Mouse (Mus musculus) kidney, embryonic 16.5 days (tissue): ENCODE results near the gene Olfr983. TPM values are rescaled to one million over a fixed set of nuclear protein-coding genes. Genes with fewer than 3 reads are reported as not detected.

ENCODE experiments used
- ATAC-seq: fragments of 200-750 bp; cut with Nextera tagmentation; 2 replicates; pipeline ENCODE4 v1.8.0; 2017; ENCODE audit warnings: moderate TSS enrichment; ENCODE audit not compliant: low FRiP score, low TSS enrichment
- H3K27ac ChIP-seq: fragments of 300-500 bp; sonication (generic); 2 replicates; pipeline ENCODE4 v1.5.1; 2014; ENCODE audit warnings: low read length
- H3K27me3 ChIP-seq: fragments of 300-500 bp; sonication (generic); 2 replicates; pipeline ENCODE4 v1.6.1; 2014; ENCODE audit warnings: low read length, control low read depth, mixed read lengths; ENCODE audit not compliant: insufficient read depth
- H3K36me3 ChIP-seq: fragments of 300-500 bp; sonication (generic); 2 replicates; pipeline ENCODE4 v1.6.1; 2014; ENCODE audit warnings: low read length, control low read depth, mixed read lengths; ENCODE audit not compliant: insufficient read depth
- H3K4me1 ChIP-seq: fragments of 300-500 bp; sonication (generic); 2 replicates; pipeline ENCODE4 v1.6.1; 2014; ENCODE audit warnings: low read length, control low read depth, mixed read lengths; ENCODE audit not compliant: insufficient read depth
- H3K4me2 ChIP-seq: fragments of 300-500 bp; sonication (generic); replicated peaks from 2 replicates; pipeline ENCODE4 v1.6.1; 2014; ENCODE audit warnings: low read depth, low read length
- H3K4me3 ChIP-seq: fragments of 300-500 bp; sonication (generic); 2 replicates; pipeline ENCODE4 v1.5.1; 2014; ENCODE audit warnings: mild to moderate bottlenecking, low read length
- H3K9ac ChIP-seq: fragments of 300-500 bp; sonication (generic); replicated peaks from 2 replicates; pipeline ENCODE4 v1.6.1; 2014; ENCODE audit warnings: low read length
- H3K9me3 ChIP-seq: fragments of 300-500 bp; sonication (generic); 2 replicates; pipeline ENCODE4 v1.6.1; 2016; ENCODE audit warnings: low read length, control low read depth
- WGBS: fragments of 180-500 bp; shearing (Covaris S2); extraction: QIAGEN DNeasy Blood & Tissue Kit; methylation state at CpG from one replicate; pipeline ENCODE4 v1.1.7; 2014; 5-methylcytosine and 5-hydroxymethylcytosine counted together
- polyA plus RNA-seq: library from polyadenylated mRNA; unstranded; fragments of >200 nt; fragmentation: Nextera tagmentation; extraction: Ambion mirVana; gene quantifications from 2 replicates; pipeline ENCODE4 v1.2.1, GENCODE M21; 2015

Olfr983 gene
- polyA plus RNA-seq, 1 experiment from 2014 or later, result not detected

GRCm38 (mm10) chr9:40073529-40073928 is 19.9 kb downstream of the Olfr983 start, which contains the start of gene Olfr982:
Gene Olfr982, plus strand, starts transcription at chr9:40073829.
- ATAC-seq, result no peak
- Histone ChIP-seq H3K36me3 (no peaks in the 10 kb centered on the region), H3K27ac (no peak within 1 kb of the TSS), H3K4me3 (no peak within 1 kb of the TSS), H3K27me3 (no peaks in the 10 kb centered on the region), H3K9ac (no peak within 1 kb of the TSS), H3K4me1 (no peaks in the 10 kb centered on the region), H3K9me3 (no peaks in the 10 kb centered on the region), H3K4me2 (no peak within 1 kb of the TSS)
- 78% methylated on average over 2 of the region's 2 CpGs for WGBS

GRCm38 (mm10) chr9:40050138-40050537 is 43.3 kb downstream of the Olfr983 start:
- Histone ChIP-seq H3K9ac (no peak overlapping the region), H3K27ac (no peak overlapping the region), H3K27me3 (no peaks in the 10 kb centered on the region), H3K4me1 (no peaks in the 10 kb centered on the region), H3K4me3 (no peak overlapping the region), H3K9me3 (no peaks in the 10 kb centered on the region), H3K36me3 (no peaks in the 10 kb centered on the region), H3K4me2 (no peak overlapping the region)
- ATAC-seq, result no peak
- WGBS, result 95% methylated on average over 19 of the region's 19 CpGs

Other genes starting within 250 kb of the Olfr983 start
- not detected in 2 replicates for gene Olfr972, start 227.2 kb downstream of the Olfr983 start, polyA plus RNA-seq
- gene Olfr229, start 186.3 kb downstream of the Olfr983 start, polyA plus RNA-seq, result not detected in 2 replicates
- gene Olfr974, start 156.1 kb downstream of the Olfr983 start, polyA plus RNA-seq, result not detected in 2 replicates
- gene Olfr975, start 141.5 kb downstream of the Olfr983 start, polyA plus RNA-seq, result not detected in 2 replicates
- not detected in 2 replicates for gene Olfr976, start 132.5 kb downstream of the Olfr983 start, polyA plus RNA-seq
- gene Olfr978, start 101.5 kb downstream of the Olfr983 start, polyA plus RNA-seq, result not detected in 2 replicates
- not detected in 2 replicates for gene Olfr979, start 90.1 kb downstream of the Olfr983 start, polyA plus RNA-seq
- gene Olfr980, start 84.0 kb downstream of the Olfr983 start, polyA plus RNA-seq, result not detected in 2 replicates
- not detected in 2 replicates for gene Olfr981, start 72.1 kb downstream of the Olfr983 start, polyA plus RNA-seq
- not detected in 2 replicates for gene Olfr982, start 19.8 kb downstream of the Olfr983 start, polyA plus RNA-seq
- not detected in 2 replicates for gene Olfr984, start 20.6 kb upstream of the Olfr983 start, polyA plus RNA-seq
- not detected in 2 replicates for gene Olfr985, start 36.6 kb upstream of the Olfr983 start, polyA plus RNA-seq
- gene Tmem225, start 54.5 kb upstream of the Olfr983 start, polyA plus RNA-seq, result not detected in 2 replicates
- not detected in 2 replicates for gene Olfr986, start 87.3 kb upstream of the Olfr983 start, polyA plus RNA-seq
- gene Zfp202, start 98.7 kb upstream of the Olfr983 start, polyA plus RNA-seq, result 7.3 and 7.8 TPM in 2 replicates
- gene Scn3b, start 175.6 kb upstream of the Olfr983 start, polyA plus RNA-seq, result 2.1 and 2.8 TPM in 2 replicates